Mouse (Mus musculus) midbrain, embryonic 12.5 days (tissue): ENCODE measurements around the gene Gfi1b. TPM values are rescaled to one million over a fixed set of nuclear protein-coding genes. Genes with fewer than 3 reads are reported as not detected.

ENCODE experiments used
- ATAC-seq: fragments of 200-750 bp; cut with Nextera tagmentation; 2 replicates; pipeline ENCODE4 v1.8.0; 2017; ENCODE audit warnings: low read depth, moderate TSS enrichment, moderate library complexity; ENCODE audit not compliant: low FRiP score
- H3K27ac ChIP-seq: fragments of 300-500 bp; sonication (generic); replicated peaks from 2 replicates; pipeline ENCODE4 v1.5.1; 2016; ENCODE audit warnings: mild to moderate bottlenecking
- H3K27me3 ChIP-seq: fragments of 300-500 bp; sonication (generic); 2 replicates; pipeline ENCODE4 v1.6.1; 2016; ENCODE audit warnings: mild to moderate bottlenecking
- H3K36me3 ChIP-seq: fragments of 300-500 bp; sonication (generic); 2 replicates; pipeline ENCODE4 v1.6.1; 2016
- H3K4me1 ChIP-seq: fragments of 300-500 bp; sonication (generic); 2 replicates; pipeline ENCODE4 v1.6.1; 2016
- H3K4me2 ChIP-seq: fragments of 300-500 bp; sonication (generic); replicated peaks from 2 replicates; pipeline ENCODE4 v1.6.1; 2016; ENCODE audit warnings: mild to moderate bottlenecking, moderate library complexity
- H3K4me3 ChIP-seq: fragments of 300-500 bp; sonication (generic); 2 replicates; pipeline ENCODE4 v1.5.1; 2016; ENCODE audit warnings: mild to moderate bottlenecking
- H3K9ac ChIP-seq: fragments of 300-500 bp; sonication (generic); replicated peaks from 2 replicates; pipeline ENCODE4 v1.6.1; 2016; ENCODE audit warnings: mild to moderate bottlenecking, moderate library complexity
- H3K9me3 ChIP-seq: fragments of 300-500 bp; sonication (generic); 2 replicates; pipeline ENCODE4 v1.6.1; 2016; ENCODE audit warnings: mild to moderate bottlenecking
- WGBS: fragments of 180-500 bp; shearing (Covaris S2); methylation state at CpG from one replicate; pipeline ENCODE4 v1.1.7; 2016; 5-methylcytosine and 5-hydroxymethylcytosine counted together
- polyA plus RNA-seq: library from polyadenylated mRNA; unstranded; fragments of >200 nt; fragmentation: Nextera tagmentation; extraction: Ambion mirVana; gene quantifications from 2 replicates; pipeline ENCODE4 v1.2.1, GENCODE M21; 2016

Gfi1b gene
- 0.80 and 0.89 TPM in 2 replicates for polyA plus RNA-seq

DNA sequence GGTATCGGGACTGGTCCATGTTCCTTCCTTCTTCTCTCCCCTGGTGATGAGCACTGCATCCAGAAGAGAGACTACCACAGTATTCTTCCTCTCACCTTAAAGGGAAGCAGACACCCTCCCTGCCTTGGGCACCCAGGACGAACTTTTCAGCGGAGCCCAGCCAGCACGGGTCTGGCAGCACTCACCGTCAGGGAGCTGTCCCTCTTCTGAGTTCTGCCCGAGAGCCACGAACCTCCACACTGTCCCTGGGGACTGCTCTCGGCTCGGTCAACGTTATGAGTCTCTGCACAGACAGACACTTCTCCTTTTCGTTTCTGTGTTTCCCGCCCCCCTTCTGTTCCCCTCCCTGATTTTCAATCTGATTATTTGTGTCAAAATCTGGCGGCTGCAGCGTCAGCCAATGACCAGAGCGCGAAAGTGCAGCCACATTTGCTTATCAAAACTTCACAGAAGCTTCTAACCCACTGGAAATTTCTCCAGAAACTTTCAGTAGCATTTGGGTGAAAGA is at the start of gene Gfi1b:
Gene Gfi1b, minus strand, starts transcription at position 319 of the 508 bp plus-strand sequence.
- H3K4me1 ChIP-seq, result no peaks in the 10 kb centered on the region
- ATAC-seq, result no peak
- no peak within 1 kb of the TSS for H3K9ac ChIP-seq
- H3K27me3 ChIP-seq, result peaks cover 32% of the 10 kb centered on the region
- H3K9me3 ChIP-seq, result no peaks in the 10 kb centered on the region
- no peak within 1 kb of the TSS for H3K4me3 ChIP-seq
- H3K4me2 ChIP-seq, result no peak within 1 kb of the TSS
- no peaks in the 10 kb centered on the region for H3K36me3 ChIP-seq
- no peak within 1 kb of the TSS for H3K27ac ChIP-seq
- 3% methylated on average over 16 of the region's 16 CpGs for WGBS

- Histone ChIP-seq H3K27ac (no peak overlapping the region), H3K9ac (no peak overlapping the region), H3K4me1 (no peaks in the 10 kb centered on the region), H3K9me3 (no peaks in the 10 kb centered on the region), H3K36me3 (peaks cover 94% of the 10 kb centered on the region), H3K4me3 (no peak overlapping the region), H3K27me3 (no peaks in the 10 kb centered on the region), H3K4me2 (no peak overlapping the region)
- 91% methylated on average over 2 of the region's 2 CpGs for WGBS
- ATAC-seq, result no peak
Measured at GRCm38 (mm10) chr2:28671438-28671837, 49.7 kb upstream of the Gfi1b start.

- Histone ChIP-seq H3K9me3 (no peaks in the 10 kb centered on the region), H3K27me3 (no peaks in the 10 kb centered on the region), H3K27ac (no peak overlapping the region), H3K36me3 (peaks cover 93% of the 10 kb centered on the region), H3K4me3 (no peak overlapping the region), H3K9ac (no peak overlapping the region), H3K4me2 (no peak overlapping the region), H3K4me1 (no peaks in the 10 kb centered on the region)
- 89% methylated on average over 3 of the region's 3 CpGs for WGBS
- ATAC-seq, result no peak
Measured at GRCm38 (mm10) chr2:28665818-28666217, 44.0 kb upstream of the Gfi1b start.

DNA sequence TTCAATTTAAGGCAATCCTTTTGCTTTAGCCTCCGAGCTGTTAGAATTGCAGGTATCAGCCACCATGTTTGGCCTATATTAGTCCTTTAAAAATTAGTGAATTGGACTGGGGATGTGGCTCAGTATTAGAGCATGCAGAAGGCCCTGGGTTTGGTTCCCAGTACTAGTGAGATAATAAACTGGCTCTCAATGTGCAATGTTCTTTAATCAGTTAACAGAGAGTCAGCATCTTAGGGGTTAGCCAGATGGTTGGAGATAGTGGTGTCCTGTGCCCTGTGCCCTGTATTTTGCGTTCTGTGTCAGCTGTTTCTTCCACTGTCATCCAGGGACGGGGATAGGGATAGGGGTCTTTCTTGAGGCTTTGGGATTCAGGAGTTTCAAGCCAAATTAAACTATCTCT is 41.1 kb upstream of the Gfi1b start:
- H3K4me1 ChIP-seq, result no peaks in the 10 kb centered on the region
- 91% methylated on average over 3 of the region's 3 CpGs for WGBS
- no peak overlapping the region for H3K4me2 ChIP-seq
- H3K9ac ChIP-seq, result no peak overlapping the region
- no peak for ATAC-seq
- H3K9me3 ChIP-seq, result no peaks in the 10 kb centered on the region
- H3K27ac ChIP-seq, result no peak overlapping the region
- no peak overlapping the region for H3K4me3 ChIP-seq
- no peaks in the 10 kb centered on the region for H3K27me3 ChIP-seq
- peaks cover 92% of the 10 kb centered on the region for H3K36me3 ChIP-seq

DNA sequence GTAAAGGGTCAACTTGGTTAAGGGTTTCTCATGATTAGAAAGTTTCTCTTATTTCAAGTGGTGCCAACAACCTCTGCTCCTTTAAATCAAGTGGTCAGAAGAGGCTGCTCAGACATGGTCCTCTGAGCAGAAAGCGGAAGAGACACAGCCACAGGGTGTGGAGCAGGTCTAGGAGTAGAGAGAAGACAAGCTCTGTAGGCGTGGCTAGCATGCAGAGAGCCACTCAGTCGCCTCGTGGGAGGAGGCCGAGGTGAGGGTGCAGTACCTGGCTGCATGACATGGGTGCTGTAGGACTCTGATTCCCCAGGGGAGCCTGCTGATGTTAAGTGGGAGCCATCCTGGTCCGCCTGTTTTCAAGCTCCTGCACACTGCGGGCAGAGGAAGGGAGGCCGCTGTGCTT is 34.4 kb upstream of the Gfi1b start:
- peaks cover 53% of the 10 kb centered on the region for H3K36me3 ChIP-seq
- no peaks in the 10 kb centered on the region for H3K4me1 ChIP-seq
- H3K9ac ChIP-seq, result no peak overlapping the region
- no peaks in the 10 kb centered on the region for H3K9me3 ChIP-seq
- no peak overlapping the region for H3K4me2 ChIP-seq
- H3K27me3 ChIP-seq, result no peaks in the 10 kb centered on the region
- ATAC-seq, result no peak
- WGBS, result 77% methylated on average over 8 of the region's 8 CpGs
- H3K4me3 ChIP-seq, result no peak overlapping the region
- no peak overlapping the region for H3K27ac ChIP-seq

GRCm38 (mm10) chr2:28654295-28654694 is 32.5 kb upstream of the Gfi1b start:
- no peak overlapping the region for H3K4me2 ChIP-seq
- no peak for ATAC-seq
- H3K27me3 ChIP-seq, result no peaks in the 10 kb centered on the region
- no peak overlapping the region for H3K27ac ChIP-seq
- no peaks in the 10 kb centered on the region for H3K4me1 ChIP-seq
- no peak overlapping the region for H3K9ac ChIP-seq
- peaks cover 35% of the 10 kb centered on the region for H3K36me3 ChIP-seq
- WGBS, result 68% methylated on average over 2 of the region's 2 CpGs
- no peaks in the 10 kb centered on the region for H3K9me3 ChIP-seq
- H3K4me3 ChIP-seq, result no peak overlapping the region

DNA sequence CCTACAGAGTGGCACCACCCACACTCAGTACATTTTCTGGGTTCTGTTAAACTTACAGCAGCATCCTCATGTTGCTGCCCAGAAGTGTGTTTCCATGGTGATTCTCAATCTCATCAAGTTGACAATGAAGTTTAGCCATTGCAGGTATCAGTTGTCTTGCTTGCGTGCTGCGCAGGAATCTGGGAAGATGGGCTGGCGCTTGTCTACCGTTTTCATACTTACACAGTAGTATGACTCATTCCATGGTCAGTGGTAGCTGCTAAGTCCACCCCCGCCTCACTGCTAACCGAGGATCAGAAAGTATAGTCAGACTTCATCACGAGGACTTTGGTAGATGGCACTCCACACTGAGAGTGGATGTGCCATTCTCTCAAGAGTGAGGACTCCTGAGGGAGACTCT is 31.6 kb upstream of the Gfi1b start:
- H3K4me2 ChIP-seq, result no peak overlapping the region
- no peak for ATAC-seq
- H3K4me3 ChIP-seq, result no peak overlapping the region
- no peaks in the 10 kb centered on the region for H3K4me1 ChIP-seq
- H3K36me3 ChIP-seq, result peaks cover 26% of the 10 kb centered on the region
- H3K27me3 ChIP-seq, result no peaks in the 10 kb centered on the region
- H3K9ac ChIP-seq, result no peak overlapping the region
- no peak overlapping the region for H3K27ac ChIP-seq
- H3K9me3 ChIP-seq, result no peaks in the 10 kb centered on the region
- WGBS, result 97% methylated on average over 7 of the region's 7 CpGs

DNA sequence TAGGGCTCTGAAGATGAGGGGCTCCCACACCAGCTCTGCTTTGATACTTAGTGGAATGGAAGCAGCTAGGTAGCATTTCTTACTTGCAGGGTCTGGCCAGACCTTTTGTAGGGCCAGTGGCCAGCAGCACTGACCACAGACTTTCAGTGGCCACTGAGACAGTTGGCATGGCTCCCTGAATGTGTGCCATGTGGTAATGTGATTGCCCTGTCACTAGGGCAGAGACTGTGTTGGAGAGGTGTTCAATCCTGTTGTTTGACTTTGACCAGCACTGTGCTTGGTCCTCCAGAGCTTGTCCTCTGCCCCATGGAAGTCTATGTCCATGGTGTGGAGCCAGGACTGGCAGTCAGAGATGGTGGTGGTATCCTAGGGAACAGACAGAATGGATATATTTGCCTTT is 28.7 kb upstream of the Gfi1b start:
- no peak overlapping the region for H3K27ac ChIP-seq
- H3K4me1 ChIP-seq, result no peaks in the 10 kb centered on the region
- H3K27me3 ChIP-seq, result no peaks in the 10 kb centered on the region
- H3K9me3 ChIP-seq, result no peaks in the 10 kb centered on the region
- no peak overlapping the region for H3K4me2 ChIP-seq
- no peak overlapping the region for H3K9ac ChIP-seq
- H3K36me3 ChIP-seq, result peaks cover 8% of the 10 kb centered on the region
- ATAC-seq, result no peak
- no peak overlapping the region for H3K4me3 ChIP-seq

DNA sequence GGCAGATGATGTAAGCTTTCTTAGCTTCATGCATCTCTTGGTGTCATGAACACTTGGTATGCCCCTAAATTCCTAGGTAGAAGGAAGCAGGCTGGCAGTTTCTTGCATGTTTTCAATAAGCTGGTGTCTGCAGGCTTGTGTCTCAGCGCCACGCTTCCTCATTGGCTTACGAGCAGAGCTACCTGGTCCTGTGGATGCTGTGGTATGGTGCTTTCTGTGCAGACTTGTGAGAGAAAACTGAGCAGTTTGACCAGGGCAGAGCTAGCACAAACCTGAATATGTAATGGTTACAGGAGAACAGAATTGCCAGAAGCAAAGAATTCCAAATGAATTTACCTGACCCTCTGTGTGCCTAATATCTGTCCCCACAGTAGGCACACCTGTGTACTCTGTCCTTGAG is 21.3 kb upstream of the Gfi1b start:
- no peak for ATAC-seq
- no peaks in the 10 kb centered on the region for H3K36me3 ChIP-seq
- H3K4me1 ChIP-seq, result peaks cover 24% of the 10 kb centered on the region
- no peaks in the 10 kb centered on the region for H3K27me3 ChIP-seq
- peak overlapping the region; percentile 86; the same call in 1 of the 2 replicates for H3K4me2 ChIP-seq
- H3K9me3 ChIP-seq, result no peaks in the 10 kb centered on the region
- H3K9ac ChIP-seq, result no peak overlapping the region
- 80% methylated on average over 3 of the region's 3 CpGs for WGBS
- H3K27ac ChIP-seq, result no peak overlapping the region
- no peak overlapping the region for H3K4me3 ChIP-seq

GRCm38 (mm10) chr2:28641435-28641941 is 19.7 kb upstream of the Gfi1b start:
- WGBS, result under 1% methylated on average over 42 of the region's 43 CpGs
- ATAC-seq, result peak; percentile 72
- Histone ChIP-seq H3K4me3 (peak overlapping the region; percentile 100), H3K4me2 (peak overlapping the region; percentile 86), H3K4me1 (peaks cover 25% of the 10 kb centered on the region), H3K27ac (peak overlapping the region; percentile 93), H3K9ac (peak overlapping the region; percentile 94), H3K36me3 (no peaks in the 10 kb centered on the region), H3K9me3 (no peaks in the 10 kb centered on the region), H3K27me3 (no peaks in the 10 kb centered on the region; the same call in 1 of the 2 replicates)

- 3% methylated on average over 43 of the region's 47 CpGs for WGBS
- Histone ChIP-seq H3K27ac (peak within 1 kb of the TSS; percentile 93), H3K27me3 (no peaks in the 10 kb centered on the region; the same call in 1 of the 2 replicates), H3K4me3 (peak within 1 kb of the TSS; percentile 100), H3K4me2 (peak within 1 kb of the TSS; percentile 86), H3K36me3 (no peaks in the 10 kb centered on the region), H3K4me1 (peaks cover 25% of the 10 kb centered on the region), H3K9me3 (no peaks in the 10 kb centered on the region), H3K9ac (peak within 1 kb of the TSS; percentile 94)
- ATAC-seq, result peak; percentile 95
Measured at GRCm38 (mm10) chr2:28640461-28641424, 19.0 kb upstream of the Gfi1b start, which contains the start of gene Tsc1. Gene Tsc1 (plus strand): TSS chr2:28641228.

DNA sequence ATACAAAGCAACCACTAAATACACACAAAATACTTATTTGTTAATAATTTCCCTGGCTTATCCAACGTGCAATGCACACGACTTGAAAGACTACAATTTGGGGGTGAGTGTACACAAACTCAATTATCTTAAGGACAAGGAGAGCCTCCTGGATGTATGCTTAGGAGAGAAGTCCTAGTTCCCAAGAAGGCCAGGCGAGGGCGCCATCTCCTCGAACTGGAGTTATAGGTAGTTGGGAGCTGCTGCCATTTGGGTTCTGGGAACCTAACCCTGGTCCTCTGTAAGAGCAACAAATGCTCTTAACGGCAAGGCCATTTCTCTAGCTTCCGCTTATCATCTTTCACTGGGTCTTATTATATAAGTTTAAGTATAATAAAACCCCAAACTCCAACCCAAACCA is 18.0 kb upstream of the Gfi1b start:
- Histone ChIP-seq H3K36me3 (no peaks in the 10 kb centered on the region), H3K27ac (no peak overlapping the region), H3K27me3 (no peaks in the 10 kb centered on the region; the same call in 1 of the 2 replicates), H3K4me1 (peaks cover 25% of the 10 kb centered on the region), H3K9me3 (no peaks in the 10 kb centered on the region), H3K9ac (no peak overlapping the region), H3K4me2 (no peak overlapping the region), H3K4me3 (no peak overlapping the region)
- 51% methylated on average over 7 of the region's 7 CpGs for WGBS
- no peak for ATAC-seq
